Mouse (Mus musculus): ENCODE data around the gene Gm43552.

- TF ChIP-seq EP300 (IDR thresholded peaks at IDR 0.05; ENCODE audit: low read depth) (no peak), CTCF (IDR thresholded peaks at IDR 0.05; ENCODE audit: low read depth) (no peak)
Measured at GRCm38 (mm10) chr5:65429441-65429840, 63.2 kb downstream of the Gm43552 start.
